Mouse (Mus musculus) embryonic facial prominence, embryonic 12.5 days (tissue): ENCODE results near the gene Cttnbp2nl. TPM values are rescaled to one million over a fixed set of nuclear protein-coding genes. Genes with fewer than 3 reads are reported as not detected.

Source experiments
- ATAC-seq: fragments of 200-750 bp; cut with Nextera tagmentation; 2 replicates; pipeline ENCODE4 v1.8.0; 2017; ENCODE audit not compliant: insufficient number of reproducible peaks, insufficient read depth, low FRiP score, low TSS enrichment
- H3K27ac ChIP-seq: fragments of 300-500 bp; sonication (generic); 2 replicates; pipeline ENCODE4 v1.5.1; 2016; ENCODE audit warnings: mild to moderate bottlenecking
- H3K27me3 ChIP-seq: fragments of 300-500 bp; sonication (generic); 2 replicates; pipeline ENCODE4 v1.6.1; 2016; ENCODE audit warnings: mild to moderate bottlenecking, moderate library complexity
- H3K36me3 ChIP-seq: fragments of 300-500 bp; sonication (generic); 2 replicates; pipeline ENCODE4 v1.6.1; 2016; ENCODE audit warnings: mild to moderate bottlenecking
- H3K4me1 ChIP-seq: fragments of 300-500 bp; sonication (generic); 2 replicates; pipeline ENCODE4 v1.6.1; 2016
- H3K4me2 ChIP-seq: fragments of 300-500 bp; sonication (generic); replicated peaks from 2 replicates; pipeline ENCODE4 v1.6.1; 2016; ENCODE audit warnings: mild to moderate bottlenecking, moderate library complexity
- H3K4me3 ChIP-seq: fragments of 300-500 bp; sonication (generic); 2 replicates; pipeline ENCODE4 v1.5.1; 2016; ENCODE audit warnings: mild to moderate bottlenecking
- H3K9ac ChIP-seq: fragments of 300-500 bp; sonication (generic); 2 replicates; pipeline ENCODE4 v1.6.1; 2016; ENCODE audit warnings: mild to moderate bottlenecking, moderate library complexity
- H3K9me3 ChIP-seq: fragments of 300-500 bp; sonication (generic); 2 replicates; pipeline ENCODE4 v1.6.1; 2016; ENCODE audit warnings: mild to moderate bottlenecking, moderate library complexity
- WGBS: fragments of 180-500 bp; shearing (Covaris S2); methylation state at CpG from one replicate; pipeline ENCODE4 v1.1.7; 2016; 5-methylcytosine and 5-hydroxymethylcytosine counted together
- polyA plus RNA-seq: library from polyadenylated mRNA; unstranded; fragments of >200 nt; fragmentation: Nextera tagmentation; extraction: Ambion mirVana; gene quantifications from 2 replicates; pipeline ENCODE4 v1.2.1, GENCODE M21; 2016

Cttnbp2nl gene
- polyA plus RNA-seq, 1 experiment from 2014 or later = 49.9 TPM

DNA sequence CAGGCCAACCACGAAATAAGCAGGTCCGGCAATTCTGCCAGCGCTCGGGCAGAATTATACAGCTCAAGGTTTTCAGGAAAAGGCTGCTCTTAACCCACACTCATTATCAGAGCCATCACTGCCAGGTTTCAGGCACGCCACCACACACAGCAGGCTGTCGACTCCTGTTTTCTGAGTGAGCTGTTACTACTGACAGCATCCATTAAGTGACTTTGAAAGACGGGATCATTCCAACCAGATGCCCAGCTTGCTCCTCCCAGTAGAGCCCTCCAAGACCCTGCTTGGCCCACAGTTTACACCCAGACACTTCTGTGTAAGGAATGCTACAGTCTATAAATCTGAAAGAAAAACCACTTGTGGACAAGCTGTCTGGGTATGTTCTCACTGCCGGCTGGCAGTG is 12.9 kb downstream of the Cttnbp2nl start:
- Histone ChIP-seq H3K27me3 (no peaks in the 10 kb centered on the region), H3K4me3 (no peak overlapping the region), H3K4me2 (no peak overlapping the region), H3K27ac (no peak overlapping the region), H3K4me1 (peaks cover 15% of the 10 kb centered on the region), H3K9me3 (no peaks in the 10 kb centered on the region), H3K9ac (no peak overlapping the region), H3K36me3 (peaks cover 33% of the 10 kb centered on the region)
- ATAC-seq = no peak
- 53% methylated on average over 8 of the region's 8 CpGs for WGBS

DNA sequence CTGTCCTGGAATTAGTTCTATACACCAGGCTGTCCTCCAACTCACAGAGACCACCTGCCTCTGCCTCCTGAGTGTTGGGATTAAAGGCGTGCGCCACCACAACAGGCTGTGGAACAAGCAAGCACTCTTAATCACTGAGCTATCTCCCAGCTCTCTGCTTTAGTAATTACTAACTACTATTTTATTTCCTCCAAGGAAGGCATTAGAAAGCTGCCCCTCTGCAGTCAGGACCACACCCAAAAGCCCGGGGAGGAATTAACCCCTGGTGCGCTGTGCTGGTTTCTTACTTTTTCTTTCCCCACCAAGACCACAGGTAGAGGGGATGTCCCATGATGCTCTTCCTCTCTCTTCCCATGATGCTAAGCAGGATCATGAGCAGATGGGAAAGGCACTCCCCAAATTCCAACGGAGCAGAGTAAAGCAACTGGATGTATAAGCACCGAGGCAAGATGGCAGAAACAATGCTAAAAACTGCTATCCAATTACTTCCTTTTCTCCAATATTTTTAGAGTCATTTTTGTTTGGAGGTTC is 15.6 kb downstream of the Cttnbp2nl start:
- ATAC-seq = no peak
- Histone ChIP-seq H3K4me3 (no peak overlapping the region), H3K27me3 (no peaks in the 10 kb centered on the region), H3K4me1 (no peaks in the 10 kb centered on the region), H3K36me3 (peaks cover 54% of the 10 kb centered on the region), H3K4me2 (no peak overlapping the region), H3K27ac (no peak overlapping the region), H3K9ac (no peak overlapping the region), H3K9me3 (no peaks in the 10 kb centered on the region)
- WGBS = 88% methylated on average over 6 of the region's 6 CpGs

DNA sequence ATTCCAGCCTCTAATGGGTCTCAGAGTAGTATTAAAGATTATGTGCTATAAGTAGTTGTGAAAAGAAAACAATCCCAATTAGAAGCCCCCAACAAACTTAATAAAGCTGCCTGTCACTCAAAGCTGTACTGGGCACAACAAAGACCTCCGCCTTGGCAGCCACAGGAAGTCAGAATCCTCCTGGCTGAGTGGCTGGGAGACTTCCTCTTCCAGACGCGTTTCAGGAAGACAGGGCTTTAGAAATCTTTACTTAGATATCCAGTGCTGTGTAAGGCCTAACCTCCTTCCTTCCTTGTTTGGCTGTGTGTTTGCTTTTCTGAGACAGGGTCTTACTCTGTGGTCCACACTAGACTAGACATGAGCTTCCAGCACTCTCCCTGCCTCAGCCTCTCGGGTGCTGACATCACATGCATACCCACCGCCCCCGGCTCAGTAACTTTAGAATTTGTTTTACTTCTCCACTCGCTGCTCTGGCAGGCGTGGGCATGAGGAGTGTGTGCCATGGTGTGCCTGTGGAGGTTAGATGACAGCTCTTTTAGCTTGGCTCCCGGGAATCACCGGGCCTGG is 16.6 kb downstream of the Cttnbp2nl start:
- no peak overlapping the region for H3K4me2 ChIP-seq
- H3K27ac ChIP-seq = no peak overlapping the region
- no peaks in the 10 kb centered on the region for H3K9me3 ChIP-seq
- H3K36me3 ChIP-seq = peaks cover 63% of the 10 kb centered on the region
- no peak overlapping the region for H3K9ac ChIP-seq
- 77% methylated on average over 10 of the region's 10 CpGs for WGBS
- no peak for ATAC-seq
- H3K27me3 ChIP-seq = no peaks in the 10 kb centered on the region
- H3K4me1 ChIP-seq = no peaks in the 10 kb centered on the region
- H3K4me3 ChIP-seq = no peak overlapping the region

DNA sequence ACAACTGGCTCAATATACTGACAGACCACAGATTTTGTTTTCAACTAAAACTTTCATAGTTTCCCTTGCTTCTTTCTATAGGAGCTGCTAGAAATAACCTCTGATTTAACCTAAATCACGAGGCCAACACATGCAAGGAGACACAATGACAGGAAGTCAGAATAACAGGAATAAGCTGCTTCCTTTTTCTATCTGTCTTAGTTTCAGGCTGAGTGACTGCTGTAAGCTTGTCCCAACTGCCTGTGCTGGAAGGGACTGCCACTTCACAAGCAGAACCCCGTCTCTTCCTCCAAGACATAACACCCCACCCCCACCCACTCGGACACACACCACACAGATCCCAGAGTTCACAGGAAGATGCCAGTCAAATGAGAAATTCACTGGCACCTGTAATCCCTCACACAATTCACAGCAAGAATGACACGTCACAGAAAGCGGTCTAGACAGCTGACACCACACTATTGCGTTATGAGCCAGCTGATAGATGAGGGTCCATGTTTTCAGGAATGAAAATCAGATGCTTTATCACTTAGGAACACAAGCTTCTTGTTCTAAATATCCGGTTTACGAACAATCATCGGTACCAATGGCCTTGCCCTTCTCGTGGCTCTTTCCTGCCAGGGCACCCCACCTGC is 29.5 kb downstream of the Cttnbp2nl start:
- H3K4me1 ChIP-seq = 0 out of 2 replicates have a peak, but pooled peaks cover 6% of the 10 kb centered on the region
- no peaks in the 10 kb centered on the region for H3K27me3 ChIP-seq
- peaks cover 26% of the 10 kb centered on the region for H3K36me3 ChIP-seq
- no peak overlapping the region for H3K4me2 ChIP-seq
- no peak overlapping the region for H3K27ac ChIP-seq
- no peak overlapping the region for H3K4me3 ChIP-seq
- 88% methylated on average over 10 of the region's 10 CpGs for WGBS
- H3K9ac ChIP-seq = no peak overlapping the region
- H3K9me3 ChIP-seq = no peaks in the 10 kb centered on the region
- ATAC-seq = no peak

DNA sequence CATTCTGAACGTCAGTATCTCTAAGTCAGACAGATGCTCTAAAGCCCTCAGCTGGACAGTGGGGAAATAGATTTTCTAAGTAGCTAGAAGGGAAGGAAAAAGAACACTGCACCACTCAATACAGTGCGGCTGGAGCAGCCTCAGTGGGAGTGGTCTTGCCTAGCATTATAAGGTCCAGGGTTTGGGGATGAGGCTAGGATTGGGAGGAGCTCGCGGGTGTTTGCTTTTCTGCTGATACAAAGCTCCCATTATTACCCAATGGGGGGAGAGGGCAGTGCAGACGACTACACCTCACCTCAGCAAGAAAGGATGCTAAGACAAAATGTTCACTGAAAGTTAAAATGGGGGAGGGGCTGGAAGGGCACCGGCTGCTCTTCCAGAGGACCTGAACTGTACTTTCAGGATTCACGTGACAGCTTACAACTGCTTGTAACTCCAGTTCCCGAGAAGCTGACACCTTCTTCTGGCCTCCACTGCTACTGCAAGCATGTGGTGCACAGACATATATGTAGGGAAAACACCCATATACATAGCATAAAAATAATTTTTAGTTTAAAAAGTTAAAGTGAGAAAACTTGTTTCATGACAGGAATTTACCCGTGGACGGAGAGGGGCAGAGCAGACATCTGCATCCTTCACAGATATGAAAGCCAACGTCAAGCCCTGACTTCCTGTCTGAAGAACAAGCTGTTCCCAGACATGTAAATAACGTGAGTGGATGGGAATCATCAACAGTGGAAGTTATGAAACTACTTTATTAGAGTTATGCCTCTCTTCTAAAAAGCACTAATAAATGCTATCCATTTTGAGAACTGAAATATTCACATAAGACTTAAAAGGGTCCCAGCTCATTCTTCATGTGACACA is 32.9 kb downstream of the Cttnbp2nl start:
- H3K4me1 ChIP-seq = 0 out of 2 replicates have a peak, but pooled peaks cover 6% of the 10 kb centered on the region
- no peaks in the 10 kb centered on the region for H3K27me3 ChIP-seq
- no peak overlapping the region for H3K9ac ChIP-seq
- no peak for ATAC-seq
- WGBS = 41% methylated on average over 12 of the region's 12 CpGs
- no peak overlapping the region for H3K4me3 ChIP-seq
- 0 out of 2 replicates have a peak overlapping the region, but pooled peaks have one; percentile 6 for H3K27ac ChIP-seq
- peaks cover 15% of the 10 kb centered on the region for H3K36me3 ChIP-seq
- H3K9me3 ChIP-seq = no peaks in the 10 kb centered on the region
- no peak overlapping the region for H3K4me2 ChIP-seq

DNA sequence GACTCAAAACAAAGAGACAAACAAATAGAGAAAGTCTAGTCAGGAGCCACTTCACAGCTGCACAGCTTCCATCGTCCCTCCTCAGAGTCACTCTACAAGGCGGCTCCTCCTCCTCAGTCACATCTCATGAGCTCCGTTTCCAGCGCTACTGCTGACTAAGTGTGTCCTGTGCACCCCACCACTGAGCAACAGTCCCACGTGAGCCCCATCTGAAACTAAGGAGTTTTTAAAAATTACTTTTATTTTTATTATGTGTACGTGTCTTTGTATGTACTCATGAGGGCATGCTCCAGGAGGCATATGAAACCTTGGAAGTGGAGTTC is 34.2 kb downstream of the Cttnbp2nl start:
- WGBS = 93% methylated on average over 6 of the region's 6 CpGs
- Histone ChIP-seq H3K9ac (no peak overlapping the region), H3K4me1 (0 out of 2 replicates have a peak, but pooled peaks cover 6% of the 10 kb centered on the region), H3K27me3 (no peaks in the 10 kb centered on the region), H3K9me3 (no peaks in the 10 kb centered on the region), H3K36me3 (peaks cover 12% of the 10 kb centered on the region; the same call in 1 of the 2 replicates), H3K4me3 (no peak overlapping the region), H3K27ac (no peak overlapping the region), H3K4me2 (no peak overlapping the region)
- no peak for ATAC-seq

DNA sequence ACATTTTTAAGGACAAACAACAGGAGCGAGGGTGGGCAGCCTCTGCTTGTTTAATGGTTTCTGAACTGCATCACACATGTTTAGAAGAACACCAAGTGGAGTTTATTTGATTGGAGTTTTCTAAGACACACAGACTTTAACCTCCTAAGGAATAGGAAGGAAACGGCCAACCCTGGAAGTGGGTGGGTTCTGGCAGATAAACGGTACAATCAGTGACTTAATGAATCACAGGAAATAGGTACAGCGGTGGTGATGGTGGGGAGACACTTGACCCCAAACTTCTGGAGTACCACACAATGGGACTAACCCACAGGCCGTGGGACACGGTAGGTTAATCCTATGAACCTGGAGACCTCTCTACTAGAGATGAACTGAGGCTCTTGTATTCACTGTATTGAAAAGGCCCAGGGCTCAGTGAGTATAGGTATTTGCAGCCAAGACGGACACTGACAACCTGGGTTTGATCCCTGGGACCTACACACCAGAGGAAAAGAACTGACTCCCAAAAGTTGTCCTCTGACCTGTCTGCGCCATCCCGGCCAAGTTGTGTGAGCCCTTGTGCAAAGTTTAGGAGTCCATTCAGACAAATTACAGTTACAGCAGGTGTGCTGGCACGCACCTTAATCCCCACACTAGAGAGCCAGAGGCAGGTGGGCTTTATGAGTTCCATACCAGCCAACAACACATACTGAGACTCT is 34.7 kb downstream of the Cttnbp2nl start:
- H3K4me2 ChIP-seq = no peak overlapping the region
- H3K4me3 ChIP-seq = no peak overlapping the region
- H3K9ac ChIP-seq = no peak overlapping the region
- WGBS = 82% methylated on average over 10 of the region's 10 CpGs
- peaks cover 12% of the 10 kb centered on the region; the same call in 1 of the 2 replicates for H3K36me3 ChIP-seq
- 0 out of 2 replicates have a peak, but pooled peaks cover 6% of the 10 kb centered on the region for H3K4me1 ChIP-seq
- no peak for ATAC-seq
- no peak overlapping the region for H3K27ac ChIP-seq
- no peaks in the 10 kb centered on the region for H3K27me3 ChIP-seq
- no peaks in the 10 kb centered on the region for H3K9me3 ChIP-seq

DNA sequence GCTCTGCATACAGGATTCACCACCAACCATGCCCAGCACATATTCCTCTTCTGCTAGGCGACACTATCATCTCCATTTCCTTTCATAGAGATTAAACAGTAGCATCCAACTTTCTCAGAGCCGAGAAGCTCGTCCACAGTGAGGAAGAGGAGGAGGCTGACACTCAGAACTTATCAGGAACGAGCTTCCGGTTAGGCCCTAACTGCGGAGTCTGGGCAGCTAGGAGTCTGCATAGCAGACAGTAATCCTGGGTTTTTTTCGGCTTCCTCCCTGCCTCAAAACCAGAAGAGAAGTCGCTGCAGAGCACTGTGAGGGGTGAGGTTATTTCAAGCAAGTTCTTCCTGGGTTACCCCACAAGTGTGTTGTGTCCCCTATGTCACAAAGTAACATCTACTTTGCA is 35.6 kb downstream of the Cttnbp2nl start:
- Histone ChIP-seq H3K27ac (no peak overlapping the region), H3K9me3 (no peaks in the 10 kb centered on the region), H3K9ac (no peak overlapping the region), H3K4me2 (no peak overlapping the region), H3K27me3 (no peaks in the 10 kb centered on the region), H3K4me1 (0 out of 2 replicates have a peak, but pooled peaks cover 6% of the 10 kb centered on the region), H3K4me3 (no peak overlapping the region), H3K36me3 (peaks cover 8% of the 10 kb centered on the region; the same call in 1 of the 2 replicates)
- no peak for ATAC-seq
- WGBS = 82% methylated on average over 8 of the region's 8 CpGs

DNA sequence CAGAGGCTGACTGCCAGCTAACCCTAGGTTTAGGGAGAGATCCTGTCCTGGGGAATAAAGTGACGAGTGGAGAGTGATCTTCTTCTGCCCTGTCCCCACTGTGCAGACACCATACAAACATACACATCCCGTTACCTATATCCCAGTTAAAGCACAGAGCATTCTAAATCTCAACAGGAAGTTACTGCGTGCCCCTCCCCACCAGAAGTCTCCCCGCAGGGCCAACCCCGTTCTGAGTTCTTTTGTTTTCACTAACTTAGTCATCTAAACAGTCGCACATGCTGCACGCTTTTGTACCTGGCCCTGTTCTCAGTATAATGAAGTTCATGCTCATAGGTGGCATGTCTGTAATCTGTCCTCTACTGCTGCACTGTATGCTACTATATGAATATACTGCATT is 36.7 kb downstream of the Cttnbp2nl start:
- ATAC-seq = no peak
- Histone ChIP-seq H3K4me1 (0 out of 2 replicates have a peak, but pooled peaks cover 6% of the 10 kb centered on the region), H3K9ac (no peak overlapping the region), H3K27me3 (no peaks in the 10 kb centered on the region), H3K27ac (no peak overlapping the region; the same call in 1 of the 2 replicates), H3K9me3 (no peaks in the 10 kb centered on the region), H3K4me2 (no peak overlapping the region), H3K4me3 (no peak overlapping the region), H3K36me3 (peaks cover 12% of the 10 kb centered on the region)
- WGBS = 78% methylated on average over 7 of the region's 7 CpGs

DNA sequence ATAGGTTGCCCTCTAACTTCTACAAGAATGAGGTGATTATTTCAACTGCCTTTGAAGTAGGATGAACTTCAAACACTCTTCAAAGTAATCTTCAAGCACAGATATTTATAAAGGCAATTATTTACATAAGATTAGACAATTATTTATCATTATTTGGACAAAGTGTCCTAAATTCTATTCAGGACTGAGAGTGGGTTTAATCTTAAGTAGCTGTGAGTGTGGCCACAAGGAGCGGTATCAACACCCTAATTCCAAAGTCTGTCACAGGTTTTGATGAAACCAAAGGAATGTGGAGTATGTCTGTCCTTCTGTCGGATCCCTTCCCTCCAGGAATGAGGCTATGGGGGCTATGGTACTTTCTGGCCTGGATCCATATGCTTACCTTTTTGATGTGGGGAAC is 38.0 kb downstream of the Cttnbp2nl start:
- peaks cover 25% of the 10 kb centered on the region for H3K36me3 ChIP-seq
- 66% methylated on average over 2 of the region's 2 CpGs for WGBS

DNA sequence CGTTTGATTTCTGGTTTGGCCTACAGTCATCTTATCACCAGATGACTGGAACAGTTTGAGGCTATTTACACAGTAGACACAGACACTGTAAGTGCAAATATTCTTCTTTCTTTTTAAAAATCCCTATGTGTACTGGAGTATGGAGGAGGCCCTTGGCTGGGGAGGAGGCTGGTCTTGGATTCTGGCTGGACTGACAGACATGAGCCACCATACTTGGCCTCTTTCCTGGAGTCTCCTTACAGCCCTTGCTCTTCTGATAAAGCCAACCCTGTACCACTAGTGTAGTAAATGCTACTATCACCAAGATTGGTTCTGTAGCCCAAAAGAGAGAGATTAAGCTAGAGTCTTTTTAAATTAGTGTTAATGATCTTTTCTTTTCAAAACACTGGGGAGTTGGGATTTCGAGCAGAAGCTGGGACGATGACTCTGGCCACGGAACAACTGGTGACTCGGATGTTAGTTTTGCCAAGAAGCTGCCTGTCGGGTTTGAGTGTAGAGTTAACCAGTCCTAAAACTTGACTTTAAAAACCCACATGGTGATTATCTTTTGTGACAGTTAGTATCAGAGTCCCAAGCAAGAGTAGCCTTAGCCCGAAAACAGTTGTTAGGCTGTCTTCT is 40.1 kb downstream of the Cttnbp2nl start:
- H3K4me1 ChIP-seq = no peaks in the 10 kb centered on the region
- no peak for ATAC-seq
- 92% methylated on average over 7 of the region's 7 CpGs for WGBS
- peaks cover 42% of the 10 kb centered on the region for H3K36me3 ChIP-seq
- H3K4me2 ChIP-seq = no peak overlapping the region
- no peak overlapping the region for H3K27ac ChIP-seq
- no peaks in the 10 kb centered on the region for H3K9me3 ChIP-seq
- no peak overlapping the region for H3K4me3 ChIP-seq
- no peak overlapping the region for H3K9ac ChIP-seq
- no peaks in the 10 kb centered on the region for H3K27me3 ChIP-seq

More for the DNA sequence above, 38.0 kb downstream of the Cttnbp2nl start:
- H3K9ac ChIP-seq = no peak overlapping the region
- no peak overlapping the region for H3K4me3 ChIP-seq
- no peak overlapping the region for H3K4me2 ChIP-seq
- no peak for ATAC-seq
- no peak overlapping the region for H3K27ac ChIP-seq
- no peaks in the 10 kb centered on the region for H3K9me3 ChIP-seq
- no peaks in the 10 kb centered on the region for H3K27me3 ChIP-seq
- H3K4me1 ChIP-seq = 0 out of 2 replicates have a peak, but pooled peaks cover 1% of the 10 kb centered on the region
